Mouse (Mus musculus) stomach, postnatal 0 days (tissue): Measurements from ENCODE around the gene Slc4a3. TPM values are rescaled to one million over a fixed set of nuclear protein-coding genes. Genes with fewer than 3 reads are reported as not detected.

ENCODE experiments used
- ATAC-seq: fragments of 200-750 bp; cut with Nextera tagmentation; 2 replicates; pipeline ENCODE4 v1.8.0; 2017; ENCODE audit not compliant: low FRiP score, low TSS enrichment
- DNase-seq: peaks from one replicate; pipeline ENCODE4 v3.0.0-alpha.2; 2016; ENCODE audit warnings: low spot score
- H3K27ac ChIP-seq: fragments of 300-500 bp; sonication (generic); replicated peaks from 2 replicates; pipeline ENCODE4 v1.5.1; 2014; ENCODE audit warnings: mild to moderate bottlenecking, control low read depth
- H3K27me3 ChIP-seq: fragments of 300-500 bp; sonication (generic); 2 replicates; pipeline ENCODE4 v1.6.1; 2014; ENCODE audit warnings: low read length; ENCODE audit not compliant: control insufficient read depth, insufficient read depth
- H3K36me3 ChIP-seq: fragments of 300-500 bp; sonication (generic); 2 replicates; pipeline ENCODE4 v1.6.1; 2014; ENCODE audit warnings: low read length, mixed read lengths; ENCODE audit not compliant: control insufficient read depth, insufficient read depth
- H3K4me1 ChIP-seq: fragments of 300-500 bp; sonication (generic); replicated peaks from 2 replicates; pipeline ENCODE4 v1.6.1; 2014; ENCODE audit warnings: antibody characterized with exemption; ENCODE audit not compliant: control insufficient read depth, insufficient read depth
- H3K4me2 ChIP-seq: fragments of 300-500 bp; sonication (generic); replicated peaks from 2 replicates; pipeline ENCODE4 v1.6.1; 2014; ENCODE audit warnings: low read depth, mild to moderate bottlenecking, control low read depth, moderate library complexity
- H3K4me3 ChIP-seq: fragments of 300-500 bp; sonication (generic); 2 replicates; pipeline ENCODE4 v1.5.1; 2014; ENCODE audit warnings: low read depth, low read length, control low read depth
- H3K9ac ChIP-seq: fragments of 300-500 bp; sonication (generic); 2 replicates; pipeline ENCODE4 v1.6.1; 2014; ENCODE audit warnings: mild to moderate bottlenecking, low read length, control low read depth, mixed read lengths
- H3K9me3 ChIP-seq: fragments of 300-500 bp; sonication (generic); 2 replicates; pipeline ENCODE4 v1.6.1; 2016; ENCODE audit warnings: low read length; ENCODE audit not compliant: control insufficient read depth
- CTCF ChIP-seq: IDR thresholded peaks from 2 replicates; pipeline ENCODE4 v1.5.1; 2016; ENCODE audit warnings: antibody characterized with exemption, low read depth, mild to moderate bottlenecking, moderate library complexity
- EP300 ChIP-seq: optimal IDR thresholded peaks from 2 replicates; pipeline ENCODE3; 2016; ENCODE audit warnings: antibody characterized with exemption
- WGBS: fragments of 180-500 bp; shearing (Covaris S2); extraction: QIAGEN DNeasy Blood & Tissue Kit; methylation state at CpG from one replicate; pipeline ENCODE4 v1.1.7; 2014; 5-methylcytosine and 5-hydroxymethylcytosine counted together
- polyA plus RNA-seq: library from polyadenylated mRNA; unstranded; fragments of >200 nt; fragmentation: Nextera tagmentation; extraction: Ambion mirVana; gene quantifications from 2 replicates; pipeline ENCODE4 v1.2.1, GENCODE M21; 2015

Slc4a3 gene
- polyA plus RNA-seq, 1 experiment from 2014 or later, result 7.1 TPM

- 90% methylated on average over 19 of the region's 19 CpGs for WGBS
- no peak for TF ChIP-seq CTCF
- TF ChIP-seq EP300, result no peak
- ATAC-seq, result no peak
- Histone ChIP-seq H3K4me1 (no peaks in the 10 kb centered on the region), H3K27ac (no peak overlapping the region), H3K9ac (no peak overlapping the region), H3K27me3 (no peaks in the 10 kb centered on the region), H3K4me2 (no peak overlapping the region), H3K36me3 (peaks cover 11% of the 10 kb centered on the region), H3K4me3 (no peak overlapping the region), H3K9me3 (no peaks in the 10 kb centered on the region)
- no peak for DNase-seq
These were observed 13.5 kb upstream of the Slc4a3 start for GRCm38 (mm10) chr1:75532280-75533172.

GRCm38 (mm10) chr1:75533325-75534252 lies 12.5 kb upstream of the Slc4a3 start:
- H3K36me3 ChIP-seq, result peaks cover 13% of the 10 kb centered on the region; the same call in 1 of the 2 replicates
- H3K4me3 ChIP-seq, result no peak overlapping the region
- no peaks in the 10 kb centered on the region for H3K27me3 ChIP-seq
- H3K9ac ChIP-seq, result no peak overlapping the region
- H3K9me3 ChIP-seq, result no peaks in the 10 kb centered on the region
- TF ChIP-seq EP300, result no peak
- TF ChIP-seq CTCF, result no peak
- H3K4me2 ChIP-seq, result no peak overlapping the region
- DNase-seq (no peak), ATAC-seq (0 out of 2 replicates have a peak, but pooled peaks have one; percentile 13)
- H3K27ac ChIP-seq, result no peak overlapping the region
- no peaks in the 10 kb centered on the region for H3K4me1 ChIP-seq
- WGBS, result 84% methylated on average over 19 of the region's 19 CpGs

GRCm38 (mm10) chr1:75537587-75537986 lies 8.5 kb upstream of the Slc4a3 start:
- Histone ChIP-seq H3K4me3 (no peak overlapping the region), H3K36me3 (peaks cover 13% of the 10 kb centered on the region; the same call in 1 of the 2 replicates), H3K4me1 (no peaks in the 10 kb centered on the region), H3K27me3 (no peaks in the 10 kb centered on the region), H3K9me3 (no peaks in the 10 kb centered on the region), H3K9ac (no peak overlapping the region), H3K27ac (no peak overlapping the region), H3K4me2 (no peak overlapping the region)
- DNase-seq (no peak), ATAC-seq (no peak)
- TF ChIP-seq EP300 (no peak), CTCF (no peak)
- WGBS, result 76% methylated on average over 2 of the region's 2 CpGs

- ATAC-seq (peak; percentile 28; the same call in 1 of the 2 replicates), DNase-seq (no peak)
- peaks cover 13% of the 10 kb centered on the region; the same call in 1 of the 2 replicates for H3K36me3 ChIP-seq
- no peak overlapping the region for H3K4me3 ChIP-seq
- H3K9me3 ChIP-seq, result no peaks in the 10 kb centered on the region
- TF ChIP-seq EP300, result no peak
- no peak for TF ChIP-seq CTCF
- 50% methylated on average over 9 of the region's 9 CpGs for WGBS
- no peak overlapping the region for H3K27ac ChIP-seq
- H3K4me2 ChIP-seq, result no peak overlapping the region
- no peaks in the 10 kb centered on the region for H3K4me1 ChIP-seq
- H3K27me3 ChIP-seq, result no peaks in the 10 kb centered on the region
- no peak overlapping the region for H3K9ac ChIP-seq
These were observed 7.4 kb upstream of the Slc4a3 start for GRCm38 (mm10) chr1:75538597-75539190.

GRCm38 (mm10) chr1:75541496-75541895 lies 4.6 kb upstream of the Slc4a3 start:
- H3K9ac ChIP-seq, result no peak overlapping the region
- H3K36me3 ChIP-seq, result 0 out of 2 replicates have a peak, but pooled peaks cover 4% of the 10 kb centered on the region
- WGBS, result 90% methylated on average over 7 of the region's 7 CpGs
- H3K4me3 ChIP-seq, result no peak overlapping the region
- no peaks in the 10 kb centered on the region for H3K4me1 ChIP-seq
- TF ChIP-seq EP300 (no peak), CTCF (no peak)
- no peaks in the 10 kb centered on the region for H3K27me3 ChIP-seq
- no peaks in the 10 kb centered on the region for H3K9me3 ChIP-seq
- ATAC-seq (no peak), DNase-seq (no peak)
- no peak overlapping the region for H3K4me2 ChIP-seq
- no peak overlapping the region for H3K27ac ChIP-seq
